Mouse (Mus musculus): Measurements from ENCODE around the gene Traf6.

The Traf6 gene

DNA sequence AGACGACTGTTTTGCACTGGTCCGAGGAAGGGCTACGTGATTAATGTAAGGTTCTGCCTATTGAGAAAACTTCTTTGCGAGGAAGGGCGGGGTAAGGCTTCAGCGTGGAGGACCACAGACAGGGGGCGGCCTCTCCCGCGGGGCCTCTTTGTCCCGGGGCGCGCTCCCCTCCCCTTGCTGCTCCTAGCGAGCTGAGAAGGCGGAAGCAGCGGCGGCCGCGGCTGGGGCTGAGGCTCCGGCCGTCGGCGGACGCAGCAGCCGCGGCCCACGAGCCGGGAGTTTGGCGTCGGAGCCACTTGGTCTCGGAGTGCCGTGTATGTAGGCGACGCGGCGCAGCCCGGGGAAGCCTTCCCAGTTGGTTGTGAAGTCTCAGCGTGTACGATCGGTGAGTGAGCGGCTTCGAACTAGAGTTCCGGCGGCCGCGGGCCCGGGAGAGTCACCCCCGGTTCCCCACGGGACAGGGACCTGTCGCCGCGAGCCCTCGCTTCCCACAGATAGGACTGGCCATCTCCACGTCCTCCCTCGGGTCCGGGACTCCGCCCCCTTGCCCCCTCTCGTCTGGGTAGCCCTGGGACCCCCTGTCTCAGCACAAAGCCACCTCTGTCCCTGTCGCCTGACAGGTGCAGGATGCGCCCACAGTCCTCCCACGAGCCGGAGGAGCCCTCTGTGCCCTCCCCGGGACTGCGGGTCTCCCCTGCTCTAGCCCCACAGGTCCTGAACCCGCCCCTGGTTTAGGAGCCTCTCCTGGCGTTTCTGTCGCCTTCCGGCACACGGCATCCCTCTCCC, at the start of gene Traf6:
Gene Traf6 (plus strand): TSS at position 194 of the 786 bp plus-strand sequence.
- DNase-seq (ENCODE audit: low spot score): peak; percentile 86

DNA sequence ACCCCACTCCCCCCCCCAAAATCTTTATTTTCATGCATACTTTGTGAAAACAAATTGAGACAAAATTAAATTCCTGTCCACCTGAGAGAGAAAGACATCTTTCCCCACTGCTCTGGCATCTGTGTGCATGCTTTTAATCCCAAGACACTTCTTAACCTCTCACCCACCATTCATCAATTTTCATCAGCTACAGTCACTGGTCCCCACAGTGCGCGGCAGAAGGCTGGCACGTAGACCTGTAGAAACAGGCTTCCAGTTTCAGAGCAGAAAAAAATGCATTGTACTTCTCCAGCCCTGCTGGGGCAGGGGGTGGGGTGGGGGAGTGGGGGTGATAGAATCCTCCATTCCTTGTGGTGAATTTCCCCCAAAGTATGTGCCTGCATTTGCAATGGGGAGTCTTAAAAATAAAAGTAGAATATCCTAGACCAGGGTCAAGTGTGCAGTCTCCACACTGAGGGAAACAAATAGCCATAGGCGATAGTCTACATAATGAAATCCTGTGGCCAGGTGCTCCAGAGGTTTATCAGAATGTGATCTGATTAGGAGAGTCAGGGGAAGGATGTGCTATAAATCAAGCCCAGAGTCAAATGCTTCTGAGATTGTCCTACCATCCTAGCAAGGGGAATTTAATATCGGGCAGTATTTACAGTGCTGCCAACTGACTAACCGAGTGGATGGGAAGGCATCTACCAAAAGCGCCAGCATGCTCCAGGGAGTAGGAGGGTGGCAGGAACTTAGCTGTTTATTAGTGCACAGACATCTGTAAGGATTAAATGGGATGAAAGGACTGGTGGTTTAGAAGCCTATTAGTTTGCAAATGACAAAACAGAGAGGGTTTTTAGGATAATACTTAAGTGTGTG, 39.0 kb upstream of the Traf6 start:
- no peak for DNase-seq (ENCODE audit: low spot score)

DNA sequence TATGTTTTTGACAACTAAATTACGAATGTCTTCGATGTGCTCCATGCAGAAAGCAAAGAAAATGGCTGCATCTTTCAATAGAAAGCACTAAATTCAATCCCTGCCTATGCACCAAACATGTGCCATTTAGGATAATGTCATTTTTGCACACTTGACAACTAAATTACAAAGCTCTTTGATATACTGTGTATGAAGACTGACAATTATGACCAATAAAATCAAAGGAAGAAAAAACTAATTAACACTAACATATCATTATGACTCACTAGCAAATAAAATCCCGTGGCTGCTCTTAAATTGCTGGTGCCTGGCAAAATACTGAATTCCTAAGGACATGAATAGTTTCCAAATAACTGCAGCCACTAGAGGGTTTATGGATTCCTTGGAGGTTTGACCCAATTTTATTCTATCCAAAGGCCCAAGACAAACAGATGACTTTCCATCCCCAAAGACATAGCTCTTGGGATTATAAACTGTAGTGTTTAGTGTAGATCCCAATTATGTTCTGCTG, 38.3 kb upstream of the Traf6 start:
- no peak for DNase-seq (ENCODE audit: low spot score)

- DNase-seq (ENCODE audit: low spot score): no peak
These were observed 32.4 kb upstream of the Traf6 start for GRCm38 (mm10) chr2:101645841-101646240.

GRCm38 (mm10) chr2:101648361-101648760, 29.9 kb upstream of the Traf6 start:
- DNase-seq (ENCODE audit: low spot score): no peak

DNA sequence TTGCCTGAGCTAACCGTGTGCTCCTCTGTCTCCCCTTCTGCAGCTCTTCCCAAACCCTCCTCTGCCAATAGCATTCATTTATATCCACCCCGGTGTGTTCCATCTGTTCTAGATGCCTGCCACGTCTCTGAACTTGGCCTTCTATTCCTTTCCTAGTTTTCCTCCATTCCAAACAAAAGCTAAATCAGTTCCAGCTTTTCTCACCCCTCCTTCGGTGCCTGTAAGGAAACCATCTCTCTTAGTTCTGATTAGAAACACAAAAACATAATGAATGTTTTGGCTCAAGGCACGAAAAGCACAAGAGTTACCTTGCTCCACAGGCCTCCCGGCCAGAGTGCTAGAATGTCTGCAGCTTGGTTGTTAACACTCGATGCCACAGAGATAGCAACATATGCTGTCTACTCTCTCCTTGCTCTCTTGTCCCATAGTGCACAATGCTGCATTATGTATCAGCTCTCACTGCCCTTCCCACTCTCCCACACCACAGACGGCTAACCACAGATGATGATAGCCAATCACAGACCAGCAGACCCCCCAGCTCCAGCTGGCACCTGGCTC, 29.0 kb upstream of the Traf6 start, which contains the start of the genes Rag1 and B230118H07Rik:
Gene Rag1 (minus strand): TSS at position 388 of the 558 bp plus-strand sequence.
Gene B230118H07Rik (minus strand): TSS at position 419 of the 558 bp plus-strand sequence.
- DNase-seq (ENCODE audit: low spot score): no peak

- DNase-seq (ENCODE audit: low spot score): no peak
These were observed 27.8 kb upstream of the Traf6 start for GRCm38 (mm10) chr2:101650446-101650845.

- no peak for DNase-seq (ENCODE audit: low spot score)
These were observed 25.9 kb upstream of the Traf6 start for GRCm38 (mm10) chr2:101652204-101652920.

DNA sequence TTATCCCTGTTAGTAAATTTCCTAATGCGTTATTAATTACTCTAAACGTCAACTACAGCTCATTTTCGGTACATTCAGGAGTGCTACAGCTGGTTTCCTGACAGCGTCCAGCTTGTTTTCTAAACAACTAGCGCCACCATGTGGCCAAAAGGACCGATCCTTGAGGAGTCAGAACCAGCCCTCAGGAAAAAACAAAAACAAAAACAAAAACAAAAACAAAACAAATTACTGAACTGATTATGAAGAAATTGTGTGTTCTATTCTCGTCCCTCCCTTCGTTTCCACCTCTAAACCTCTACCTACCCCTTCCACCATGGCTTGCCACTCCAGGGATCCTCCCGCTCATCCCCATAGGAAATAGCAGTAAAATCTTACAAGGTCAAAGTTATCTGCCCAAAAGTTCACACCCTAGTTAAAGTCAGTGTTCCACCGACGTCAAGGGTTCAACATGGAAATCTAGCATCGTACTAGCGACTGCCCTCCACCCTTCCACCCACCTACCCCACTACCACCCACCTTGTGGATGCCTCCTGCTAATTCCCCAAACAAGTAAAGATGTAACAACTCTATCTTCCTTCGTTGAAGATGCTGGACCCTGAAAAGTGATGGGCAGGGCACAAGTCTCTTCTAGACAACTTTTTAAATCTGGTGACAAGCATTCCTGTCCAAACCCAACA, 25.2 kb upstream of the Traf6 start:
- peak; percentile 90 for DNase-seq (ENCODE audit: low spot score)

DNA sequence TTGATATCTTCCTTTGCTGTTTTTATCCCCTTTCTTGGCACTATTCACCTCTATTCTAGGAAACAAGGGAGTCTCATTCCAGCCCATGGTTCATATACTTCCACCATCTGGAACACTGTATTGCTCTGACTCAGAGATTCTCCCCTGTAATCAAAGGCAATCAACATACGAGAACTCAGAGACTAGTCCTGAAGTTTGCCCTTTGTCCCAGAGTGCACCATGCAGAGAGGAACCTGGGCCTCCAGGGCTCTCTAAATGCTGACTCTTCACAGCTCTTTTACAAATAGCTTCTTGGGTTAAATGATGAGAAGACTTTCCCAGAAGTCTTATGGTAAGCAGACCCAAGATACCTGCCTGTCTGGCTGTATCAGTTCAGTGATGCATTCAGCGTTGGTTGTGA, 17.7 kb upstream of the Traf6 start:
- no peak for DNase-seq (ENCODE audit: low spot score)

DNA sequence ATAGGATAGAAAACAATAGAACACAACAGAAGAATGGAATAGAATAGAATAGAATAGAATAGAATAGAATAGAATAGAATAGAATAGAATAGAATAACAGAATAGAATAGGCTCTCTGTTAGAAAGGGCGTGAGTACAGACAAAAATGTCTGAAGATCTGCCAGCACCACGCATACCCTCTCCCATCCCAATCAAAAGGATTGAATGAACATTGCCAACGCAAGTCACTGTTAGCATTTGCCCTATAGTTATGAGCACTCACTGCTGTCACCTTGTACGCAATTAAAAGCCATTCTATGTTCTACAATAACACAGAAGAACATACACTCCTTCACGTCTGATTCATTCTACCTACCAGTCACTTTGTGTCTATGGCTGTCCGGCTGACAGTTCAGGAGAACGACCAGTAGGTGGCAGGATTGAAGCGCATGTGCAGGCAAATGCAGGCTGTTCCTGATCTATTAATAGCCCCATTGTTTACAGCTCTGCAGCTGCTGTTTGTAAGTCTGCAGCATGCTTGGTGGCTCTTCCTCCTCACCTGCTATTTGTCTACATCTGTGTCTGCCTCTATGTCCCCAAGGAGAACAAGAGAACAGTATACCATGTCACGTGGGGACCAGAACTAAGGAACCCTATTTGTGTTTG, 13.0 kb upstream of the Traf6 start:
- DNase-seq (ENCODE audit: low spot score): peak; percentile 86

DNA sequence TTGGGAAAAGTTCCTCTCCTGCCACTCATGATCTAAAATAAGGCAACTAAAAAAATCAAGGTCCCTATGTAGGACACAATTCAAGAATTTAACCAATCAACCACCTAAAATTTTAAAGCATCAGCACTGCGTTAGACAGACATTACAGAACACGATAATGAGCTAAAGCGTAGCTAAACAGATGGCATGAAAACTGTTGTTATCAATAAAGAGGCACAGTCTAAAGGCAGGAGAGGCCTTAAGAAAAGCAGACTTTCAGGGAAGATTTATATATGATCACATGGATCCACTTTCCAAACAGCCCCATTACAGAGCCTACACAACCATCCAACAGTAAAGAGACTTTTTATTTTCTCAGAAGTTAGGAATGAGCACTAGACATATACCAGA, 12.5 kb upstream of the Traf6 start:
- DNase-seq (ENCODE audit: low spot score): no peak

- DNase-seq (ENCODE audit: low spot score): no peak
These were observed 9.5 kb upstream of the Traf6 start for GRCm38 (mm10) chr2:101668751-101669150.

- DNase-seq (ENCODE audit: low spot score): no peak
These were observed 4.7 kb upstream of the Traf6 start for GRCm38 (mm10) chr2:101673547-101673946.

DNA sequence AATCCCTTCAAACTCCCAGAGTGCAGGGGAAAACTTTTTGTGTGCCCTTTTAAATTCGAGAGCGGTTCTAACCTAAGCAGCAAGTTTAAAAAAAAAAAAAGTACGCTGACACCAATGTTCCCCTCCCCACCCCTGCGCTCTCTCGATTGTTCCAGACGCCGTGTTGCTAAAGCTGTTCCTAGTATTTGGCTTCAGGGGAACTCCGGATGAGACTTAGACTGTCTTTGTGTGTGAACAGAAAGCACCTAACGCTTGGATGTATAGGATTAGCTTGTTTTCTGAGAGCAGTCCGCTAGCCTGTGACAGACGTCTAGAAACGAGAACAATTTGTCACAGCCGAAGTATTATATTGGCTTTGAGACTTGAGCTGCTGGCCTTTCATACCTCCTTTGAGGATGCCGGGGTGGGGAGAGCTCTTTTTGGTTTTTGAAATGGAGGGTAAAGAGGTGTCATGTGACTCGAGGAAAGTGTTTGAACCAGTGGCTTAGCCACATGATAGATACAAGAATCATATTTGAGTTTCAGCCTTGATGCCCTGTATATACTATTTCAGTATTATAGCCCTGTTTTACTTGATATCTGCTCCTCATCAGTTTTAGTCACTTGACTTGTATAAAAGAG, 1.0 kb downstream of the Traf6 start:
- peak; percentile 31 for DNase-seq (ENCODE audit: low spot score)

DNA sequence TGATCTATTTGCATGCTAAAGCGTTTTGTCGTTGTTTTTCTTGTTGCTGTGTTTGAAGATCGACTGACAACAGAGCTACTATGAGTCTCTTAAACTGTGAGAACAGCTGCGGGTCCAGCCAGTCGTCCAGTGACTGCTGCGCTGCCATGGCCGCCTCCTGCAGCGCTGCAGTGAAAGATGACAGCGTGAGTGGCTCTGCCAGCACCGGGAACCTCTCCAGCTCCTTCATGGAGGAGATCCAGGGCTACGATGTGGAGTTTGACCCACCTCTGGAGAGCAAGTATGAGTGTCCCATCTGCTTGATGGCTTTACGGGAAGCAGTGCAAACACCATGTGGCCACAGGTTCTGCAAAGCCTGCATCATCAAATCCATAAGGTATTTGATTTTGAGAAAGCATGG, 6.2 kb downstream of the Traf6 start:
- DNase-seq (ENCODE audit: low spot score): no peak

GRCm38 (mm10) chr2:101688011-101688410, 9.8 kb downstream of the Traf6 start:
- DNase-seq (ENCODE audit: low spot score): no peak

GRCm38 (mm10) chr2:101690252-101690827, 12.1 kb downstream of the Traf6 start:
- DNase-seq (ENCODE audit: low spot score): peak; percentile 81

- DNase-seq (ENCODE audit: low spot score): no peak
These were observed 14.8 kb downstream of the Traf6 start for GRCm38 (mm10) chr2:101693043-101693442.
